Mouse (Mus musculus) cerebellum, adult 18-20 months (tissue): ENCODE results near the gene Abcg5.

Experiments used
- DNase-seq, 2 experiments: peaks; one replicate each; pipeline ENCODE4 v3.0.0; 2021

The Abcg5 gene

GRCm38 (mm10) chr17:84684284-84684683 is 1.5 kb upstream of the Abcg5 start:
- DNase-seq = no peak

- no peak for DNase-seq
Observed at GRCm38 (mm10) chr17:84681670-84682069, 1.1 kb downstream of the Abcg5 start.

GRCm38 (mm10) chr17:84677595-84677994 is 5.2 kb downstream of the Abcg5 start:
- no peak for DNase-seq

- DNase-seq = no peak
Observed at GRCm38 (mm10) chr17:84675951-84676366, 6.9 kb downstream of the Abcg5 start, which contains the start of gene Abcg8. Gene Abcg8, plus strand, starts transcription at chr17:84676302.

DNA sequence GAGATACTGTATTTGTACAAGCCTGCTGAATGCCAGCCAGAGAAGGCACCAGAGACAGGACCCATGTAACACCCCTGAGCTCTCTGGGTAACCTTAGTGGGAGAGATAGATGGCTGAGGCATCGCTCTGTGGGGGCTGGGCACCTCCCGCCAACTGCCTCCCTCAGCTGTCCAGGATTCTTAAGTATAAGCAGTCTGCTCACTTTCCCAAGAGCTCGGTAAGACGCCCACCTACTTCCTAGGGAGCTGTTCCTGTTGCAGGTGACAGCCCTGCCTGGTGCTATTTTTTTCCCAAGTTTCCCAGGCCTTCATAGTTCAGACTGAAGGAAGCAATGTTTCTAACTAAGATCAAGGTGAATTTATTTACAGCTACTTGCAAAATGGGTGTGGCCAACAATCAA is 7.6 kb downstream of the Abcg5 start:
- no peak for DNase-seq

DNA sequence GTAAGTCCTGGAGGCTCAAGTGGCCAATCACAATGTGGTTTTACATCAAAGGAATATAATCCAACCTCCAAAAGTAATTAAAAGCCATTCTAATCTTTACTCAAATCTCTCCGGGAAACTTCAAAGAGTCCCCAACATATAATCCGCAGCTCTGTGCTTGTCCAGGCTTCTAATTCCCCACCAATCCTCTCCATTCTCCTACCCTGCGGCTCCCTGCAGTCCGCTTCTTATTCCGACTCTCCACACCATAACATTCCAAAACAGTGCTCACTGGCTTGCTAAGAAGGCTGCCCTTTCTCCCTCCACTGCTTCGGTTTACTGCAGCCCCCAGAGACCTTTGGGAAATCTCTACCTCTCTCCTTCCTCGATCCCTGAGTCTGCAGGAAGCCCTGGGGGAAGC is 8.8 kb downstream of the Abcg5 start:
- DNase-seq = no peak

- no peak for DNase-seq
Observed at GRCm38 (mm10) chr17:84672376-84673369, 10.1 kb downstream of the Abcg5 start.

DNA sequence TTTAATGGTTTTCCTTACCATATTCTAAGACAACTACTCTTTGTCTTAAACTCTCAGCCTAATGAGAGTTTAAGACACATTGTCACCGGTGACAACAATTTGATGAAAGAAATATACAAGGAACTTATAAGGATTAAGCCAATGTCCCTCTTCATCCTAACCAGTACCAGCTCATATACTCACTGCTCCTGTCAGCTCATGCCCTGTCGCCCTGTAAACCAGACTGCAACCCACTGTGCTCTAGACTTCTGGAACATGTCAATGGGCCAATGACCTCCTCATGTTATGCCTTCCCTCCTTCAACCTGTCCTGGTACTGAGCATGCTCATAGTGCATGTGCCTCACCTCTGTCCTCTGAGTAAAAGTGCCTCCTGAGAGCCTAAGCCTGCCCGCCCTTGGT is 15.0 kb downstream of the Abcg5 start:
- DNase-seq = no peak

- no peak for DNase-seq
Observed at GRCm38 (mm10) chr17:84665691-84666090, 17.1 kb downstream of the Abcg5 start.

DNA sequence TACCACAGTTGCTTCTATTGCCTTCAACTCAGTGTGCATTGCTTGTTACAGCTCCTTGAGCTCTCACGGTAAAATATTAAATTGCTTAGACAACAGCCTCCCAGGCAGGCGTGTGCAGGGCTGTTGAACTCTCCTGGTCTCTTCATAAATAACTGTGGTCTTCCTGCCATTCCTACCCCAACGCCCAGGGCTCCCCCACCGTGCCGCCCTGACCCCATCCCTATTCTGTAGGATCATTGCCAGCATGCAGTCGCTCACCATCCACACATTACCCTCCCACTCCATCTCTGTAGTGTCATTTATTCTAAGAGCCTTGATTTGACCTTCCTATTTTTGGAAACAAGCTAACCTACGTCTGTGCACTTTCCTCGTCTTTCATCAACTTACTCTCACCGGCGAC is 17.8 kb downstream of the Abcg5 start:
- DNase-seq = no peak

DNA sequence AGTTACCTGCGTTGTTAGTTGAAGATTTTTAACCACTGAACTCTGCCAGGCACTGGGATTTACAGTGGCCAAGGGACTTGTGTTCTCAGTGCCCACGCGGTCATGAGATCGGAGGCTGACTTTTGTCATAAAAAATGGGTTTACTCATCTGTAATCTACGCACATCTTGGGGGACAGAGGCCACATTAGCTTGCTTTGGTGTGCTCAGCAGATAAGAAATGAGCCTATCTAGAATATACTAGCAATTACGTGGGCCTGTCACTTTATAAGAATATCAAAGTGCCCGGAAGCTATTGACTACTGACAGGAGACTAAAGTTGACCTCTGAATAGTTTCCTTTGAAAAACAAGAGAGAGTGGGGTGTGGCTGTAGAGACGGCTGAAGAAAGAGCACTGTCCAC is 23.9 kb downstream of the Abcg5 start:
- no peak for DNase-seq

DNA sequence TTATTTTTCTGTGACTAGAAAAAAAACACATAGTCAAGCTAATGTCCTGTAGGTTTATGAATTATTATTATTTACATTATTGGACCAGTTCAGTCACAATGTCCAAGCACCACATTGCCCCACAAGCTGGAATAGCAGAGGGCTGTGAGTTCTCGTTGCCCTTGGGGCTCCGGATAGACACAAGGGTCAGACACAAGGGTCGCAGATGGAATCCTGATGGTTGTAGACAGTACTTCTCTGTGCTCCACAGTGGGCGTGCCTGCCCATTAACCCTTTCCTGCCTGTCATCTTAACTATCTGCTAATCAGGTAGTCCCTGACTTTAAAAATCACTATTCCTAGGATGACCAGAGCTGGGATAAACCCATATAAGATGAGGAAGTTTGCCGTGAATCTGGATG is 24.6 kb downstream of the Abcg5 start:
- no peak for DNase-seq

DNA sequence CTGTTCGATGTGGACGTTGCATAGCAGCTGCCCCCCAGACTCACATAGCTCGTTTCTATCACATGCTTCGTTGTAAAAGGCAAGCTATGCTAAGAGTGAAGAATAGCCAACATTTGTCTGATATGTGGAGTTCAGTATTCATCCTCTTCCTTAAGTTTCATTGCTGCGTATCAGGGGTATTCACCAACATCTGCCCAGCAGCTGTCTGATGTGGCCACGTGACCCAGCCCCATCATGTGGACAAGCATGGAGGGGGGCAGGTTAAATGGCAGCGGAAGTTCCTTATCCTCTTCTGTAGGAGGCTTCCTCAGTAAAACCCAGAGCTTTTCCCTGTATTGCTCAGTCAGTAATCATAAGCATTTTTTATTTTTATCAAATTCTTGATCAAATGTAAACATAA is 25.0 kb downstream of the Abcg5 start:
- no peak for DNase-seq

- DNase-seq = no peak
Observed at GRCm38 (mm10) chr17:84657422-84657732, 25.4 kb downstream of the Abcg5 start.

GRCm38 (mm10) chr17:84656653-84657421 is 26.0 kb downstream of the Abcg5 start:
- no peak for DNase-seq

- no peak for DNase-seq
Observed at GRCm38 (mm10) chr17:84656205-84656604, 26.6 kb downstream of the Abcg5 start.

- no peak for DNase-seq
Observed at GRCm38 (mm10) chr17:84653544-84653943, 29.3 kb downstream of the Abcg5 start.

DNA sequence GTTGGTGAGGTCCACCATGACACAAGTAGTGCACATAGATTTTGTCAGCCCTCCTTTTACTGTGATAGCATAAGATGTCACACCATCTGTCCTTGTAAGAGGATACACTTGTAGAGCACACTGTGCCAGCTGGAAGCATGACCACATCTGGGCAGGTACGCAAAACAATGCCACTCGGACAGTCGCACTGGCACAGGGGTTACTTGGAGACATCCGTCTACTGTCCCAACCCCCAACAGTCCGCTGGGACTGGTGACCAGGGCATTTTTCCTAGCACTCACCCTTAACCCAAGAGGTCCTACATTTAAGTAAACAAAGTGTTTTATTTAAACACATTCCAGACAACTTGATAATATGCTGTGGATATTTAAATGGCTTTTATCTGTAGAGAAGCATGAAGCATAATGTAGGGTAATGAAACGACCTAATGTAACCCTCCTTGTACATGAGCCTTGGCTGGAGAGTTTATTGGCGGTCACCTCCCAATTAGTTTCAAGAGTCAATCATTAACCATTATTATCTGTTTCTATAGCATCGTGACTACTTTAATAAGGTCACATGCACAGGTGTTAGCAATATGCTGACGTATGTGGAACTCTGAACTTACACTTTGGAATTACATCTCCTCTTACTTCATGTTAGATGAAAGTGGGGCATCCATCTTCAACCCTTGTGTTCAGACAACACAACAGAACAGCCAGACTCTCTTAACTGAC is 32.4 kb downstream of the Abcg5 start:
- no peak for DNase-seq

DNA sequence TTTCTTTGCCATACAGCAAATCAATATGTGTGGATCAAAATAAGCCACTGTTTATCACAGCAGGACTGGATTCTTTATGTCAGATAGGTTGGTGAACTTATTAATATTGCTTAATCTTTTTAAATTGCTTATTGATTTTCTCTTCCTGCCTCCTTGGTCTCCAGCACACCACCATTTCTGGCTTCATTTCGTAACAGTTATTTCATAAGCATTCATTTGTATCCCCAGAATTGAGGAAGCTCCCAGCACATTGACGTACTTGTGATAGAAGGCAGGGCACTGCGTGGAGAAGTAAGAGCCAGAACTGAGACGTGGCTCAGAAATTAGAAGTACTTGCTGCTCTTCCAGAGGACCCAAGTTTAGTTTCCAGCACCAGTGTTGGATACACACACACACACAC is 35.2 kb downstream of the Abcg5 start:
- no peak for DNase-seq

GRCm38 (mm10) chr17:84646477-84646876 is 36.3 kb downstream of the Abcg5 start:
- no peak for DNase-seq

- no peak for DNase-seq
Observed at GRCm38 (mm10) chr17:84645894-84646293, 36.9 kb downstream of the Abcg5 start.

DNA sequence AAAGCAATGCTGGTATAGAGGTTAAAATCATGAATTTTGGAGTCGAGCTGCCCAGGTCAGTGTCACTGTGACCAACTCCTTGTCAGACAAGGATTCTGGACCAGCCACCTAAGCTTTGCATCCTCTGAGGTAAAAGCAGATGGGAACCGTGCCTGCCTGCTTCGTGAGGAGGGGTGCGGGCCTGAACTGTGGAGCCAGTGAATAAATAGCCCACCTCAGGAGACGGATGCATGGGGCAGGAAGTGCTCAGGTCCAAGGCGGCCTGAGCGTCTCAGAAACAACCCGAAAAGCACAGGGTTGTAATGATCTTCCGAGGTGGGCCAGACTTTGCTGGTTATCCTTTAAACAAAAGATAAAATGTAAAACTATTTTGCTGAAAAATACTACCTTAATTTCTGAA is 37.7 kb downstream of the Abcg5 start:
- DNase-seq = no peak

DNA sequence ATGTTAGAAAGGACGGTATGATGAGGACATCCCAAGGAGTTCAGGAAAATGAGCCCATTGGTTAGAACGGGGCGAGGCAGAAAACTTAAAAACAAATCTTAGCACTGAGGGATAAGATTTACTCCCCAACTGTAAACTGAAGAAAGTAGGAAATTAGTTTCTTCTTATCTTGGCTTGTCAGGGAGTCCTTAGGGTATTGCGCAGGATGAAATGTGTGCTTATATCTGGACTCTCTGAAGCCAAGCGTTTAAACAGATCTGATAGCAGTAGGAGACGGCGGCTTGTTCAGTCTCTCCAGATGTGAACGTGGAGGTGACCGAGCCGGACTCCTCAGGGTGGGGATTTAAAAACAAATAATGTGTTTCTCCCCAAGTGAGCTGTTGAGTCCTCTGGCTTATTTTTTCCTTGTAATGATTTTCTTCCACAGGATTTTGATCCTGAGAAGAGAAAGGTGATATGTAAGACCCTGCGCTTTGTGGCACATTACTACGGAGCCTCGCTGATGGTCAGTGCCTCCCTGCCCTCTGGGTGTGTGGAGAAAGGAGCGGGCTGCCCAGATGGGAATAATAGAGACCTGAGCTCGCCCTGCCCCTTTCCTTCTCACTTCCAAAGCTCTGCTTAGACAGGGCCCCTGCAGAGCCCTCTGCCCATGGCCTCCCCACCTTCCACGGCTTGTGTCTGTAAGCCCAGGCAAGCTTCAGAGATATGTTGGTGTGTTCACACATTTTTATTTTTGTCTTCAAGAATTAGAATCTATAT is 38.3 kb downstream of the Abcg5 start:
- no peak for DNase-seq
